Mouse (Mus musculus) adrenal gland (tissue): ENCODE data around the gene Brd3.
"Not testable (repeated sequence)": the region's sequence is repeated elsewhere in the genome, so short reads cannot be mapped to it uniquely, and the experiment has no call there.

Experiments used
- intact Hi-C: fragments of 180-260 bp; cut with DNase I; formaldehyde crosslinking; loops from one replicate; pipeline ENCODE4 v1.15.1; 2025

Brd3 gene

GRCm38 (mm10) chr2:27513861-27514260 is 6.4 kb upstream of the Brd3 start:
- intact Hi-C loops = loop anchor here (10.0 kb wide), 1 partner anchor 229 kb away; no protein-coding TSS in a partner anchor

GRCm38 (mm10) chr2:27512909-27513308 is 5.4 kb upstream of the Brd3 start:
- intact Hi-C loops = loop anchor here (10.0 kb wide), 1 partner anchor 228 kb away; no protein-coding TSS in a partner anchor

GRCm38 (mm10) chr2:27510706-27511105 is 3.2 kb upstream of the Brd3 start:
- intact Hi-C loops = loop anchor here (10.0 kb wide), 1 partner anchor 226 kb away; no protein-coding TSS in a partner anchor

GRCm38 (mm10) chr2:27506658-27507057 is 804 bp downstream of the Brd3 start:
- intact Hi-C loops = not testable (repeated sequence)

GRCm38 (mm10) chr2:27505539-27505938 is 1.9 kb downstream of the Brd3 start:
- intact Hi-C loops = no loop called here

- intact Hi-C loops = no loop called here
Measured at GRCm38 (mm10) chr2:27504113-27504885, 3.2 kb downstream of the Brd3 start.

- intact Hi-C loops = no loop called here
Measured at GRCm38 (mm10) chr2:27496391-27497028, 11.0 kb downstream of the Brd3 start.

- intact Hi-C loops = no loop called here
Measured at GRCm38 (mm10) chr2:27493971-27494370, 13.5 kb downstream of the Brd3 start.

- intact Hi-C loops = no loop called here
Measured at GRCm38 (mm10) chr2:27490939-27491338, 16.5 kb downstream of the Brd3 start.

GRCm38 (mm10) chr2:27488362-27488761 is 19.1 kb downstream of the Brd3 start:
- intact Hi-C loops = loop anchor here (5.0 kb wide), 1 partner anchor 34 kb away; no protein-coding TSS in a partner anchor

- intact Hi-C loops = loop anchor here (5.0 kb wide), 1 partner anchor 35 kb away; no protein-coding TSS in a partner anchor
Measured at GRCm38 (mm10) chr2:27487336-27488049, 20.0 kb downstream of the Brd3 start.

GRCm38 (mm10) chr2:27486725-27487124 is 20.7 kb downstream of the Brd3 start:
- intact Hi-C loops = loop anchor here (5.0 kb wide), 1 partner anchor 36 kb away; no protein-coding TSS in a partner anchor

- intact Hi-C loops = no loop called here
Measured at GRCm38 (mm10) chr2:27482265-27482861, 25.1 kb downstream of the Brd3 start.

GRCm38 (mm10) chr2:27480367-27480766 is 27.1 kb downstream of the Brd3 start:
- intact Hi-C loops = no loop called here

- intact Hi-C loops = loop anchor here (5.0 kb wide), 1 partner anchor 38 kb away; the partner anchor contains the start of gene Brd3os
Measured at GRCm38 (mm10) chr2:27479821-27480220, 27.6 kb downstream of the Brd3 start.

- intact Hi-C loops = loop anchor here (5.0 kb wide), 1 partner anchor 34 kb away; the partner anchor contains the start of gene Brd3os
Measured at GRCm38 (mm10) chr2:27476303-27477192, 30.9 kb downstream of the Brd3 start.

- intact Hi-C loops = loop anchor here (5.0 kb wide), 1 partner anchor 33 kb away; the partner anchor contains the start of gene Brd3os
Measured at GRCm38 (mm10) chr2:27475495-27476302, 31.8 kb downstream of the Brd3 start.

GRCm38 (mm10) chr2:27474621-27475484 is 32.6 kb downstream of the Brd3 start:
- intact Hi-C loops = loop anchor here (1.0 to 5.0 kb wide), 3 partner anchors 23 to 42 kb away; partner anchors contain the start of genes Brd3os and Wdr5
